Mouse (Mus musculus): Measurements from ENCODE around the gene Gm9602. TPM values are rescaled to one million over a fixed set of nuclear protein-coding genes. Genes with fewer than 3 reads are reported as not detected.
"Not testable (repeated sequence)": the region's sequence is repeated elsewhere in the genome, so short reads cannot be mapped to it uniquely, and the experiment has no call there.

Gene Gm9602
- not detected in 2 replicates for polyA plus RNA-seq (2016; fragmentation: Nextera tagmentation; extraction: Ambion mirVana)

DNA sequence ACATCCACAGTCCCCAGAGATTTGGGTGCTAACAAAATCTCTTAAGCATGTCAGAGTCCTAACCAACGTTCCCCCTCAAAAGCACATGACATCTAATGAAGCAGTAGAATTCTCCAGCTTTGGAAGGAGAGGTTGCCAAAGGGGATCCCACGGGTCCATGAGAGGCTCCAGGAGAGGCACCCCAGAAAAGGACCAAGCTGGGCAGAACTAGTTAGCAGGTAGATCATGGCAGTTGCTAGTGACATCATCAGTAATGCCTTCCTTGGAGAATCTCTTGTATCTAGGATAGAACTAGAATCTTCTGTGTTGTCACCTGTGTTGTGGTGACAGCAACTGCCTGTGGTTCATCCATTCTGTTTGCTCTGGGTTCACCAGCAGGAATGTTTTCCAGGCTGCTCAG is at the start of gene Gm9602:
Gm9602 (plus strand) TSS at position 301 of the 400 bp plus-strand sequence.
- not testable (repeated sequence) for H3K36me3 ChIP-seq
- 69% methylated on average over 1 of the region's 2 CpGs for WGBS

DNA sequence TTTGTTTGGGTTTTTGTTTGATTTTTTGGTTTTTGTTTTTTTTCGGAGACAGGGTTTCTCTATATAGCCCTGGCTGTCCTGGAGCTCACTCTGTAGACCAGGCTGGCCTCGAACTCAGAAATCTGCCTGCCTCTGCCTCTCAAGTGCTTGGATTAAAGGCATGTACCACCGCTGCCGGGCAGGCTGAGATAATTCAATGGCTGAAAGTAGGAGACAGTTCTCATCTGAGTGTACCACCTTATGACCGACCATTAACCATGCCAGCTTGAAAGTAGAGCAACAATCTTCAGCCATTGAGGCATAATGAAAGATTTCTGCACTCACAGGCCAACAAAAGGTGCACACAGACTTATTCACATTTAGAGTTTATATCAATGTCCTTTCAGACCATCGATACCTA is 30.3 kb downstream of the Gm9602 start:
- WGBS, result 84% methylated on average over 6 of the region's 6 CpGs
- H3K4me1 ChIP-seq (replicated peaks); H3K4me3 ChIP-seq (replicated peaks): not testable (repeated sequence)

More for the DNA sequence above, at the start of gene Gm9602:
- H3K9ac ChIP-seq (replicated peaks); H3K27me3 ChIP-seq; H3K4me3 ChIP-seq (replicated peaks); H3K27ac ChIP-seq; H3K4me2 ChIP-seq; ATAC-seq (ENCODE audit: insufficient number of reproducible peaks, insufficient read depth, low FRiP score, low TSS enrichment, low read depth); H3K4me1 ChIP-seq (replicated peaks); H3K9me3 ChIP-seq: not testable (repeated sequence)

DNA sequence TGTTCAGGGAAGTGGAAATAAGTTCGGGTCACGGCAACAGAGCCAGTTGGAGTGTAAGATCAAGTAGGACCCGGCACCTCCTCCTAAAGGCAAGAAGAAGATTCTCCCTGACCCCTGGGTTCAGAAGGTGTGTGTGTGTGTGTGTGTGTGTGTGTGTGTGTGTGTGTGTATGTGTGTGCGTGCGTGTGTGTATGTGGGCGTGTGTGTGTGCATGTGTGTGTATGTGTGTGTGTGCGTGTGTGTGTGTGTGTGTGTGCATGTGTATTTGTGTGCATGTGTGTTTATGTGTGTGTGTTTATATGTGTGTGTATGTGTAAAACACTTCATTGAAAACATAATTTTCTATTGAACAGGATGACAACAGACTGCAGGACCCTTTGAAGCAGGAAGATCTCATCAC is 45.8 kb downstream of the Gm9602 start:
- ATAC-seq (ENCODE audit: insufficient number of reproducible peaks, insufficient read depth, low FRiP score, low TSS enrichment, low read depth); H3K36me3 ChIP-seq; H3K4me2 ChIP-seq; H3K27me3 ChIP-seq; H3K4me3 ChIP-seq (replicated peaks); H3K9me3 ChIP-seq; H3K4me1 ChIP-seq (replicated peaks); H3K9ac ChIP-seq (replicated peaks); H3K27ac ChIP-seq: not testable (repeated sequence)
- 82% methylated on average over 4 of the region's 7 CpGs for WGBS

More for the DNA sequence above, 30.3 kb downstream of the Gm9602 start:
- H3K9ac ChIP-seq (replicated peaks); H3K4me2 ChIP-seq; H3K9me3 ChIP-seq; ATAC-seq (ENCODE audit: insufficient number of reproducible peaks, insufficient read depth, low FRiP score, low TSS enrichment, low read depth); H3K27ac ChIP-seq; H3K36me3 ChIP-seq; H3K27me3 ChIP-seq: not testable (repeated sequence)

Other genes with a start within 250 kb of the Gm9602 start
- not detected in 2 replicates for gene Gm3047, start 220.9 kb upstream of the Gm9602 start, polyA plus RNA-seq (2016; fragmentation: Nextera tagmentation; extraction: Ambion mirVana)
- gene Gm8159, start 144.0 kb upstream of the Gm9602 start, polyA plus RNA-seq (2016; fragmentation: Nextera tagmentation; extraction: Ambion mirVana), result not detected in 2 replicates
- gene Gm3239, start 112.1 kb upstream of the Gm9602 start, polyA plus RNA-seq (2016; fragmentation: Nextera tagmentation; extraction: Ambion mirVana), result not detected in 2 replicates
- gene Gm7876, start 67.1 kb upstream of the Gm9602 start, polyA plus RNA-seq (2016; fragmentation: Nextera tagmentation; extraction: Ambion mirVana), result not detected in 2 replicates
- gene Gm3252, start 49.6 kb upstream of the Gm9602 start, polyA plus RNA-seq (2016; fragmentation: Nextera tagmentation; extraction: Ambion mirVana), result 0.15 and 0.31 TPM in 2 replicates
- gene Gm3269, start 61.8 kb downstream of the Gm9602 start, polyA plus RNA-seq (2016; fragmentation: Nextera tagmentation; extraction: Ambion mirVana), result not detected in 2 replicates
- 0.49 TPM in 1 of 2 replicates, not detected in the other for gene Gm3264, start 79.2 kb downstream of the Gm9602 start, polyA plus RNA-seq (2016; fragmentation: Nextera tagmentation; extraction: Ambion mirVana)
- gene Gm3278, start 116.1 kb downstream of the Gm9602 start, polyA plus RNA-seq (2016; fragmentation: Nextera tagmentation; extraction: Ambion mirVana), result not detected in 2 replicates
- gene Gm8297, start 207.6 kb downstream of the Gm9602 start, polyA plus RNA-seq (2016; fragmentation: Nextera tagmentation; extraction: Ambion mirVana), result not detected in 2 replicates
- gene Gm3298, start 239.6 kb downstream of the Gm9602 start, polyA plus RNA-seq (2016; fragmentation: Nextera tagmentation; extraction: Ambion mirVana), result not detected in 2 replicates